Mouse (Mus musculus) bone marrow macrophage, adult 2 months (primary cell): Measurements from ENCODE around the gene Sirt2. TPM values are rescaled to one million over a fixed set of nuclear protein-coding genes. Genes with fewer than 3 reads are reported as not detected.

Source experiments
- H3K27ac ChIP-seq: 2 replicates; pipeline ENCODE4 v1.5.1; 2012; ENCODE audit warnings: low read depth, low read length; ENCODE audit not compliant: insufficient read depth
- H3K4me1 ChIP-seq: 2 replicates; pipeline ENCODE4 v1.6.1; 2012; ENCODE audit warnings: low read length; ENCODE audit not compliant: control insufficient read depth, insufficient read depth
- H3K4me3 ChIP-seq: 2 replicates; pipeline ENCODE4 v1.5.1; 2012; ENCODE audit warnings: mild to moderate bottlenecking, low read length, moderate library complexity; ENCODE audit not compliant: insufficient read depth
- CTCF ChIP-seq: IDR thresholded peaks from 2 replicates; pipeline ENCODE4 v1.5.1; 2012; ENCODE audit warnings: low read depth, mild to moderate bottlenecking, low read length, moderate library complexity
- POLR2A ChIP-seq: IDR thresholded peaks from 2 replicates; pipeline ENCODE4 v1.6.1; 2012; ENCODE audit warnings: mild to moderate bottlenecking, low read depth, low read length, borderline replicate concordance
- polyA plus RNA-seq: library from polyadenylated mRNA; stranded (reverse); fragments of >200 nt; gene quantifications from 2 replicates; pipeline ENCODE4 v1.2.4, GENCODE M21; 2012; ENCODE audit not compliant: missing spikeins, insufficient read depth, insufficient read length

Sirt2 gene
- polyA plus RNA-seq, 1 experiment = 192 TPM

DNA sequence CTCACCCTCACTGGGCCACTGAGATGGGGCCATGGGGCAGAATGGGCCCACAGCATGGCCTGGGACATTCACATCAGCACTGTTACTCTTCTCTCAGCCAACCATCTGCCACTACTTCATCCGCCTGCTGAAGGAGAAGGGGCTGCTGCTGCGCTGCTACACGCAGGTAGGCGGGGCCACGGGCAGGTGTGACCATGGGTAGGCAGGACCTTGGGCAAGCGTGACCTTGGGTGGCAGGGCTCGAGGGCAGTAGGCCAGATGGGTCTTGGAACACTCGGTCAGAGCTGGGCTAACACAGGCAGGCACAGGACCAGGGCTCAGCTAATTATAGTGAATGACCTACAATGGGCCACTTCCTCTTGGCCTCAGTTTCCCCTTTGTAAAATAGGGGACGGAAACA lies 12.3 kb downstream of the Sirt2 start:
- Histone ChIP-seq H3K27ac (no peak overlapping the region), H3K4me3 (no peak overlapping the region), H3K4me1 (peaks cover 19% of the 10 kb centered on the region)
- TF ChIP-seq POLR2A = no peak
- TF ChIP-seq CTCF = no peak

DNA sequence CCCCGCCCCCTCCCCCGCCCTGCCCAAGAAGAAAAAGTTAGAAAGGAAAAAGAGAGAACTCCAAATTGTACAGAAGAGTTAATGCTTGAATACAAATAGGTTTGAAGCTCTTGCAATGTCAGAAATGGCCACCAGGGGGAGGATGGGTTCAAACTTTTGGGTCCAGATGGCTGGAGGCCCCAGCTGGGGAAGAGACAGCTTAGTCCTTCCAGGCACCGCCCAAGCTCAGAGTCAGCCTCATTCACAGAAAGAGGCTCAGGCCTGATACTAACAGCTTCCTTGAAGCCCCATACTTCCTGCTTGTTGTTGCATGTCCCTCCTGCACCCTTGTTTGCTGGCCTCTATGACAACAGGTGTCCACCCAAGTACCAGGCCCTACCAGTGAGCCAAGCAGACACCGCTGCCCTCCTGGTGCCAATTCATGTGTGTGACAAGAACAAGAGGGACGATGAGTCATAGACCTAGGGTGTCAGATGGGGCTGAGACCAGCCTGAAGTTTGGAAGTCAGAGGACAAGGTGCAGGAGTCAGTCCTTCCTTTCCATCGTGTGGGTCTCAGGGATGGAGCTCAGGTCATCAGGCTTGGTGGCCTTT lies 13.6 kb downstream of the Sirt2 start:
- TF ChIP-seq CTCF (peak; percentile 60), POLR2A (no peak)
- H3K4me1 ChIP-seq = peaks cover 19% of the 10 kb centered on the region
- 0 out of 2 replicates have a peak overlapping the region, but pooled peaks have one; percentile 7 for H3K4me3 ChIP-seq
- peak overlapping the region; percentile 89 for H3K27ac ChIP-seq

GRCm38 (mm10) chr7:28780857-28781256 lies 14.3 kb downstream of the Sirt2 start:
- Histone ChIP-seq H3K27ac (peak overlapping the region; percentile 89), H3K4me3 (0 out of 2 replicates have a peak overlapping the region, but pooled peaks have one; percentile 7), H3K4me1 (peaks cover 19% of the 10 kb centered on the region)
- TF ChIP-seq CTCF (no peak), POLR2A (no peak)

GRCm38 (mm10) chr7:28781261-28781663 lies 14.7 kb downstream of the Sirt2 start:
- Histone ChIP-seq H3K27ac (peak overlapping the region; percentile 89), H3K4me1 (peaks cover 19% of the 10 kb centered on the region), H3K4me3 (no peak overlapping the region)
- TF ChIP-seq CTCF (no peak), POLR2A (no peak)

DNA sequence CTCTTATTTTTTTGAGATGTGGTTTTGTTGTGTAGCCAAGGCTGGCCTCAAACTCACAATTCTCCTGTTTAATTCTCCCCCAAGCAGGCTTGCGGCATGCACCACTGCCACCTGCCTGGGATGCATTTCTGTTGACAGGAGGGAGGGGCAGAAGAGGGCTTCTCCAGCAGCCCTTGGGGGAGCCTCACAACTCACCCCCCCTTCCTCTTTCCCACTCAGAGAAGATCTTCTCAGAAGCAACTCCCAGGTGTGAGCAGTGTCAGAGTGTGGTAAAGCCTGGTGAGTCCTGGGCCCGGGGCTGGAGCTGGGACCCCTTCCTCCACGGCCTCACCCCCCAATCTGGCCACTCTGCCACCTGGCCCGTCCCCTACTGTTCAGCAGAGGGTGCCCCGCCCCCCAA lies 18.6 kb downstream of the Sirt2 start:
- Histone ChIP-seq H3K27ac (no peak overlapping the region), H3K4me1 (peaks cover 29% of the 10 kb centered on the region), H3K4me3 (no peak overlapping the region)
- no peak for TF ChIP-seq POLR2A
- TF ChIP-seq CTCF = no peak

GRCm38 (mm10) chr7:28787884-28788283 lies 21.3 kb downstream of the Sirt2 start:
- Histone ChIP-seq H3K4me3 (no peak overlapping the region), H3K27ac (no peak overlapping the region), H3K4me1 (peaks cover 10% of the 10 kb centered on the region)
- TF ChIP-seq CTCF (no peak), POLR2A (no peak)

DNA sequence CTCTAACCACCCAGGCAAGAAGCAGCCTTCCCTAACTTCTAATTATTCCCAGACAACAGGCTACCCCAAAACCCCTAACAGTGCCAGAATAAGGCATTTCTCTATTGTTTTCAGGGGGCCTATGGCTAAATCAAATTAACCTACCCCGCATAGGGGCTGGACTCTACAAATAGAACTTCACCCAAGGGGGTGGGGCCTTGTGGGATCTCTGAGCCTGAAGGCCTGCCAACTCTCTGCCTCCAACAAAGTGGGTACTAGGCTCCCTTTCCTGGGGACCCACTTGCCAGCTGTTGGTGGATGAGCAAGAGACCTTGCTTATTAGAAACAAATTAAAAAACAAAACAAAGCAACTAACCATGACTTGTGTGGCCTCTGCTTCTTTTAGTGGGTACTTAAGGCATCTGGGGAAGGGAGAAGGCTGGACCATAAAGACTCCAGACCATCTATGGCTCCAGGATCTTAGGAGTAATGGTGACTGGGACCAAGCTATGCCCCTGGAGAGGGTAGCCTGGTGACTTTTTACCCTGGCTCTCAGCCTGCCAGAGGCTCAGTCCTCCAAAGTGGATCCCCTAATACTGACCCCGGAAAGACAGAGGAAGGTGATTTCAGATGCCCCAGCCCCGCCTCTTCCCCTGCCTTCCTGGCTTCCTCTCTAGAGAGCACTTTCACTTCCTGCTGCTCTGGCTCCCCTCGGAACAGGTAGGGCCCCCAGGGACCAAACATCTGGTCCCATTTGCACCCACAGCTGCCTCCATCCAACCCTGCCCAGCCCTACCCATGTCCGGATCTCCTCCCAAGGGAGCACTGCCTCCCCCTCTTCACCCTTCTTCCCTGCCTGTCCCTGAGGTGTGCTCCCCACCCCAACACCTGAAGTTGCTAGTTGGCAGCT lies 22.0 kb downstream of the Sirt2 start, which contains the start of gene Rinl:
TSS of gene Rinl (plus strand) at position 663 of the 889 bp plus-strand sequence.
- H3K4me3 ChIP-seq = no peak within 1 kb of the TSS
- no peak within 1 kb of the TSS for H3K27ac ChIP-seq
- TF ChIP-seq POLR2A (no peak), CTCF (no peak)
- peaks cover 10% of the 10 kb centered on the region for H3K4me1 ChIP-seq

DNA sequence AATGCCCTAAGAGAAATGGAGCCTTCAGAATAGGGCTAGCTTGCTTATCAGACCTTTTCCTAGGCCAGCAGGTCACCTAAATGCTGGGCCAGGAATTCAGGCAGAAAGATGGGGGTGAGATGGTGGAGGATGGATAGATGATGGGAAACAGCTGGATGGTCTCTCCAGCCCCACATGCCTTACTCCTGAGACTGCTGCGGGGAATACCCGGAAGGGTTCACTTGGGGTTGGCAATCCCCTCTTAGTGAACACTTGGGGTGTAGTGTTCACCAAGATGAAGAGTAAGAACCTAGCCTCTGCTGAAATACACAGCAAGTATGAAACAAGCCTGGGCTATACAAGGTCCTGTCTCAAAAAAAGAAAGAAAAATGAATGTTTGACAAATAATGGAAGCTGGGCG lies 22.7 kb downstream of the Sirt2 start:
- Histone ChIP-seq H3K4me3 (no peak overlapping the region), H3K27ac (no peak overlapping the region), H3K4me1 (peaks cover 10% of the 10 kb centered on the region)
- TF ChIP-seq POLR2A (no peak), CTCF (no peak)

GRCm38 (mm10) chr7:28790066-28790806 lies 23.7 kb downstream of the Sirt2 start:
- Histone ChIP-seq H3K27ac (no peak overlapping the region), H3K4me3 (no peak overlapping the region), H3K4me1 (peaks cover 13% of the 10 kb centered on the region)
- TF ChIP-seq POLR2A (no peak), CTCF (no peak)

- H3K4me1 ChIP-seq = peaks cover 16% of the 10 kb centered on the region
- no peak for TF ChIP-seq CTCF
- no peak for TF ChIP-seq POLR2A
- no peak overlapping the region for H3K4me3 ChIP-seq
- no peak overlapping the region for H3K27ac ChIP-seq
Observed at GRCm38 (mm10) chr7:28791706-28792105, 25.2 kb downstream of the Sirt2 start.
